Mouse (Mus musculus) neural tube, embryonic 12.5 days (tissue): Measurements from ENCODE around the gene Hexim1. TPM values are rescaled to one million over a fixed set of nuclear protein-coding genes. Genes with fewer than 3 reads are reported as not detected.

Source experiments
- ATAC-seq: fragments of 200-750 bp; cut with Nextera tagmentation; 2 replicates; pipeline ENCODE4 v1.8.0; 2017; ENCODE audit warnings: low read depth, mild to moderate bottlenecking, moderate TSS enrichment, moderate library complexity; ENCODE audit not compliant: low FRiP score
- H3K27ac ChIP-seq: fragments of 300-500 bp; sonication (generic); 2 replicates; pipeline ENCODE4 v1.5.1; 2016
- H3K27me3 ChIP-seq: fragments of 300-500 bp; sonication (generic); replicated peaks from 2 replicates; pipeline ENCODE4 v1.6.1; 2016; ENCODE audit warnings: mild to moderate bottlenecking
- H3K36me3 ChIP-seq: fragments of 300-500 bp; sonication (generic); 2 replicates; pipeline ENCODE4 v1.6.1; 2016; ENCODE audit warnings: mild to moderate bottlenecking
- H3K4me1 ChIP-seq: fragments of 300-500 bp; sonication (generic); 2 replicates; pipeline ENCODE4 v1.6.1; 2016
- H3K4me2 ChIP-seq: fragments of 300-500 bp; sonication (generic); replicated peaks from 2 replicates; pipeline ENCODE4 v1.6.1; 2016; ENCODE audit warnings: mild to moderate bottlenecking
- H3K4me3 ChIP-seq: fragments of 300-500 bp; sonication (generic); 2 replicates; pipeline ENCODE4 v1.5.1; 2016
- H3K9ac ChIP-seq: fragments of 300-500 bp; sonication (generic); 2 replicates; pipeline ENCODE4 v1.6.1; 2016; ENCODE audit warnings: mild to moderate bottlenecking
- H3K9me3 ChIP-seq: fragments of 300-500 bp; sonication (generic); 2 replicates; pipeline ENCODE4 v1.6.1; 2016; ENCODE audit warnings: mild to moderate bottlenecking
- WGBS: fragments of 180-500 bp; shearing (Covaris S2); methylation state at CpG from one replicate; pipeline ENCODE4 v1.1.7; 2016; 5-methylcytosine and 5-hydroxymethylcytosine counted together
- polyA plus RNA-seq: library from polyadenylated mRNA; unstranded; fragments of >200 nt; fragmentation: Nextera tagmentation; extraction: Ambion mirVana; gene quantifications from 2 replicates; pipeline ENCODE4 v1.2.1, GENCODE M21; 2016

Gene Hexim1
- polyA plus RNA-seq, 1 experiment from 2014 or later, result 2.9 TPM

DNA sequence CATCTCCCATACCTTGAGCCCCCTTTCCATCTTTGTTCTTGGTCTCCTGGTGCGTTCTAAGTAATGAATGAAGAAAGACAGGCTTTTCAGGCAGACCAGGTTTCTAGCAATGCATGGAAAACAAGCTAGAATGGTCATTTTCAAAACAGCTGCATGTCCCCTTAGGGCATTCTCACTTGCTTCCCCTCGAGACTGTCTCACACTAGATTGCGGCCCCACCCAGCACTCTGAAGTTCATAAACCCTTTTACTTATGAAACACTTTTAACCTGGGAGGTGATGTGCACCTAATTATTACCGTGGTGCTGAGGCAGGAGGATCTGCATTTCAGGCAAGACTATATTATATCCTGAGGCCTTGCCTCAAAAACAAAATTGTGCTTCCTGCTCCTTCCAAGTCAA lies 2.3 kb upstream of the Hexim1 start:
- WGBS, result 83% methylated on average over 4 of the region's 4 CpGs
- ATAC-seq, result no peak
- Histone ChIP-seq H3K4me1 (peaks cover 26% of the 10 kb centered on the region), H3K27ac (no peak overlapping the region), H3K36me3 (no peaks in the 10 kb centered on the region), H3K9me3 (no peaks in the 10 kb centered on the region), H3K4me3 (no peak overlapping the region), H3K4me2 (0 out of 2 replicates have a peak overlapping the region, but pooled peaks have one; percentile 9), H3K9ac (no peak overlapping the region), H3K27me3 (peaks cover 35% of the 10 kb centered on the region)

DNA sequence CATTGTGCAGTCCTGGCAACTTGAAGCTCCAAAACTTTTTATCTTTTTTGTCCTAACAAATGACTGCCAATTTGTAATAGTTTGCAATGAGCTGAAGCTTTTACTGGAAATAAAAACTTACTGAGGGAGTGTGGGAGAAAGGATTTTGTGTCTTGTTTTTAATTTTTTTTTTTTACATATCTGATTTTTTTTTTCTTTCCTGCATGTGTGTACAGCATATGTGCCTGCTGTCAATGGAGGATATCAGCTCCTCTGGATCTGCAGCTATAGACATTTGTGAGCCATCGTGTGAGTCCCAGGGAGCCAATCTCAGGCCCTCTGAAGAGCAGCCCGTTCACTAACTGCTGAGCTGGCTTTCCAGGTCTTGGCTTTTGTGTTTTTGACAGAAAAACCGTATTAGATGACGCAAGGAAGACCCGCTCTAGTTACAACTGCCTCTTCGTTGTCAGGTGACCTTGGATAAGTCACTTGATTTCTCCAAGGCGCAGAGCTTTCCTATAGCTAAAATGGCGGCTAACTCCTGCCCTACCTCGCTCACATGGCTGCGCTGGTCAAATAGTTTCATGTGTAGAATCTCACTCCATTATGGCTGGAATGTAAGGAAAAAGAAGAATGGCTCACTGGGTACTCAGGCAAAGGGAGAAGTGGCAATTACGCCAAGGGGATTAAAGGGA lies 1.6 kb upstream of the Hexim1 start:
- peak overlapping the region; percentile 79 for H3K9ac ChIP-seq
- no peak overlapping the region for H3K27ac ChIP-seq
- H3K4me2 ChIP-seq, result peak overlapping the region; percentile 76
- H3K4me3 ChIP-seq, result peak overlapping the region; percentile 58
- H3K36me3 ChIP-seq, result no peaks in the 10 kb centered on the region
- H3K27me3 ChIP-seq, result peaks cover 35% of the 10 kb centered on the region
- 89% methylated on average over 11 of the region's 11 CpGs for WGBS
- no peak for ATAC-seq
- H3K9me3 ChIP-seq, result no peaks in the 10 kb centered on the region
- peaks cover 26% of the 10 kb centered on the region for H3K4me1 ChIP-seq

DNA sequence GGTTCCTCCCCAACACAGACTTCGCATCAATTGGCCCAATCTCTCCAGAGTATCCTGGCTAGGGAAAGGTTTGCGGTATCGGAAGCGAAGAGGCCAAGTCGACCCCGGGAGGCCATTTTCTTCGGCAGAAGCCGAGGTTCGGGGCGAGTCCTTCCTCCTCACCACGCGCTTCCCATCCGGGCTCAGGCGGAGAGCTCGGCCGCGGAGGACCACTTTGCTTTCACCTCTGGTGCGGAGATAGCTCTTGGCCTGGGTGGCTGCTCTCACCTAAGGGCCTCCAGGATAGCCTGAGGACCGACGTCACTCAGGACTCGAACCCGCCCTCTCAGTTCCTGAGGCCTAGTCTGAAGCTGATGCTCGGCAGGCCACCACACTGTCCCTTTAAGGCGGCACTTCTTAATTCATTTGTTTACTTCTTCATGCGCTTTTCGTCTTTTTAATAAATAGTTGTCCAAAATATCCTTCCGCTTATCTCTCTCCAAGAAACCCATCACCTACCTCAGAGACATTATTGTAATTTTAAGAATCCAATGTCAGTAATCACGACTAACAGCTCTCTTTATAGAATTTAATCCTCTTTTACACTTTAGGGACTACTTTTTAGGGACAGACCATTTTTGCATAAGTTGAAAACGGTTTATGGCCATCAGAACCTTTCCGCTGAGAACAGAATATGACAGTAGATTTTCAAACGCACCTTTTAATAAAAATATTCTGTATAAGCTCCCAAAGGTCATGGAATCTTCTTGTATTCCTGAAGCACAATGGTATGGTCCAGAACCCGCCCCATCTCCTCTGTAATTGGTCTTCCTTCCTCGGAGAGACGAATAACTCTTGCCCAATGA lies 646 bp upstream of the Hexim1 start:
- Histone ChIP-seq H3K27me3 (peaks cover 35% of the 10 kb centered on the region), H3K36me3 (no peaks in the 10 kb centered on the region), H3K9ac (peak overlapping the region; percentile 79), H3K4me2 (peak overlapping the region; percentile 76), H3K4me3 (peak overlapping the region; percentile 58), H3K4me1 (peaks cover 26% of the 10 kb centered on the region), H3K9me3 (no peaks in the 10 kb centered on the region), H3K27ac (peak overlapping the region; percentile 50; the same call in 1 of the 2 replicates)
- 1% methylated on average over 34 of the region's 34 CpGs for WGBS
- ATAC-seq, result peak; percentile 79

DNA sequence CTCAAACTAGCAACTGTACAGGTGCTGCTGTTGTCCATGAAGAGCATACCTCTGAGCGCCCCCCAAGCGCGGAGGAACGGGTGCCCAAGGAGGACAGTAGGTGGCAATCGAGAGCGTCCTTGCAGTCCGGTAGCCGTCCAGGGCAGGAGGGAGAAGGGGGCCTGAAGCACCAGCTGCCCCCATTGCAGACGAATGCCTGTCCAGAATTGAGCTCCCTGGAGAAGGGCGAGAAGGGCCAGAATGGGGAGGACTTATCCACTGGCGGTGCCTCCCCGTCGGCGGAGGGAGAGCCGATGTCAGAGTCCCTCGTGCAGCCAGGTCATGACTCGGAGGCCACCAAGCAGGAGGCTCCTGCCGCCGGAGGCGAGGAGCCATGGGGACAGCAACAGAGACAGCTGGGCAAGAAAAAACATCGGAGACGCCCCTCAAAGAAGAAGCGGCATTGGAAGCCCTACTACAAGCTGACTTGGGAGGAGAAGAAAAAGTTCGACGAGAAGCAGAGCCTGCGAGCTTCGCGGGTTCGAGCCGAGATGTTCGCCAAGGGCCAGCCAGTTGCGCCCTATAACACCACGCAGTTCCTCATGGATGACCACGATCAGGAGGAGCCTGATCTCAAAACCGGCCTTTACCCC lies 1.0 kb downstream of the Hexim1 start:
- Histone ChIP-seq H3K27me3 (peaks cover 19% of the 10 kb centered on the region), H3K4me1 (peaks cover 17% of the 10 kb centered on the region; the same call in 1 of the 2 replicates), H3K36me3 (no peaks in the 10 kb centered on the region), H3K9me3 (no peaks in the 10 kb centered on the region), H3K4me3 (peak overlapping the region; percentile 58), H3K4me2 (peak overlapping the region; percentile 76), H3K9ac (peak overlapping the region; percentile 59), H3K27ac (no peak overlapping the region)
- WGBS, result under 1% methylated on average over 35 of the region's 35 CpGs
- peak; percentile 46 for ATAC-seq

DNA sequence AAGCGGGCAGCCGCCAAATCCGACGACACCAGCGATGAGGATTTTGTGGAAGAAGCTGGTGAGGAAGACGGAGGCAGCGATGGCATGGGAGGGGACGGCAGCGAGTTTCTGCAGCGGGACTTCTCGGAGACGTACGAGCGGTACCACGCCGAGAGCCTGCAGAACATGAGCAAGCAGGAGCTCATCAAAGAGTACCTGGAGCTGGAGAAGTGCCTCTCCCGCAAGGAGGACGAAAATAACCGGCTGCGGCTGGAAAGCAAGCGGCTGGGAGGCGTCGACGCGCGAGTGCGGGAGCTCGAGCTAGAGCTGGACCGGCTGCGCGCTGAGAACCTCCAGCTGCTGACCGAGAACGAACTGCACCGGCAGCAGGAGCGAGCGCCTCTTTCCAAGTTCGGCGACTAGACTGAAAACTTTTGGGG lies 1.6 kb downstream of the Hexim1 start:
- WGBS, result under 1% methylated on average over 38 of the region's 38 CpGs
- Histone ChIP-seq H3K27ac (no peak overlapping the region), H3K4me1 (peaks cover 12% of the 10 kb centered on the region; the same call in 1 of the 2 replicates), H3K36me3 (no peaks in the 10 kb centered on the region), H3K4me2 (peak overlapping the region; percentile 76), H3K4me3 (peak overlapping the region; percentile 58), H3K9me3 (no peaks in the 10 kb centered on the region), H3K27me3 (peaks cover 13% of the 10 kb centered on the region), H3K9ac (peak overlapping the region; percentile 59)
- ATAC-seq, result no peak

DNA sequence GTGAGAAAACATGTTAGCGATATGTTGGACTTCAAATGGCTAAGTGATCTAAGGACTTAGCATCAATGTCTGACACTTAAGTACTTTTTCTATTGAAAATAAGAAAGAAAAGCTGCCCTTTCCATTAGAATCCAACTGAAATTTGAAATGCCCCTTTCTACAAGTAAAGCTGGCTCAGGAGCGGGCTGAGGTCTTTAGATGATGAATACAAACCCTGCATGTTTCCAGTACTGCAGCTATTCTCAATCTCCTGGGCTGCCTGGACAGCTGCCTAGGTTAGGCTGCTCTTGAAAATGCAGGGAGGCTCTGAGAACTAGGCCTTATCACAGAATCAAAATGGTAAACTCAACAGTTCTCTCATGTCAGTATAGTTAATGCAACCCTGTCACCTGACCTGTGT lies 2.8 kb downstream of the Hexim1 start:
- no peak overlapping the region for H3K4me3 ChIP-seq
- no peaks in the 10 kb centered on the region for H3K9me3 ChIP-seq
- H3K27me3 ChIP-seq, result peaks cover under 1% of the 10 kb centered on the region; the same call in 1 of the 2 replicates
- H3K9ac ChIP-seq, result no peak overlapping the region
- no peaks in the 10 kb centered on the region for H3K36me3 ChIP-seq
- 93% methylated on average over 2 of the region's 2 CpGs for WGBS
- peak overlapping the region; percentile 76 for H3K4me2 ChIP-seq
- H3K27ac ChIP-seq, result no peak overlapping the region
- H3K4me1 ChIP-seq, result peaks cover 12% of the 10 kb centered on the region; the same call in 1 of the 2 replicates
- ATAC-seq, result no peak

DNA sequence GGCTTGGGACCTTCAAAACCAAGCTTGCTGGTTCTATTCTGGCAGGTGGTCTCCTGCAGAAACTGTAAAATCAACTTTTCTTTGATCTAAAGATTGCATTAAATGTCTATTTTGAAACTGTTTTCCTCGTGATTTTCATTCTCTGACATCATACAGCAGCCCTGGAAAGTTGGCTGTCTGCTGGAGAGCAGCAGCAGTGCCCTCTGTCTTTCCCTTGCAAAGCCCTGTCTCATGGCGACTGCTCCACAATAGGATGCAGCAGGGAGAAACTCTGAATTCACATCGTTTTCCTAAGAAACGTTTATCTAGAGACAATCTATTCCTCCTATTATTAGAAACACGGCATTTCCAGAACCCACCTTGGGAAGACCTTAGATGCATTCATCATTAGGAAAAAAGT lies 3.6 kb downstream of the Hexim1 start:
- Histone ChIP-seq H3K4me3 (no peak overlapping the region), H3K9me3 (no peaks in the 10 kb centered on the region), H3K27me3 (no peaks in the 10 kb centered on the region), H3K9ac (no peak overlapping the region), H3K27ac (no peak overlapping the region), H3K36me3 (no peaks in the 10 kb centered on the region), H3K4me1 (peaks cover 9% of the 10 kb centered on the region; the same call in 1 of the 2 replicates), H3K4me2 (no peak overlapping the region)
- WGBS, result 61% methylated on average over 5 of the region's 5 CpGs
- ATAC-seq, result no peak

DNA sequence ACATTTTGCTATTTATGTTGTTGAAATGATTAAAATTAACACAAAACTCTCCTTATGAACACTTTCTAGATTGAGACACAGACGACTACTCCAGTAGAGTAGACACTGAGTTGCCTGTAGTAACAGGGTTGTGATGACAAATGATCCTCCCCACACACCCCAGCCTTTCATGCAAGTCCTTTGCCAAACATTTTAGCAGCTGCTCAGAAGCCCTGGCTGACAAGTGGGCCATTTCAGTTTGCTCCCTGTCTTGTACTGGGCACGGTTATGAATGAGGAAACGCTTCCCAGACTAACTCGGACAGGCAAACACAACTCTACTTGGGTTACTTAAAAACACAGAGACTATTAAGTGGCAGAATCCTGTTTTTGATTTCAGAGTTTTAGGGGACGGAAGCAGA lies 4.3 kb downstream of the Hexim1 start:
- H3K4me1 ChIP-seq, result peaks cover 5% of the 10 kb centered on the region; the same call in 1 of the 2 replicates
- no peaks in the 10 kb centered on the region for H3K36me3 ChIP-seq
- ATAC-seq, result no peak
- 81% methylated on average over 5 of the region's 5 CpGs for WGBS
- H3K27me3 ChIP-seq, result no peaks in the 10 kb centered on the region
- no peak overlapping the region for H3K9ac ChIP-seq
- H3K9me3 ChIP-seq, result no peaks in the 10 kb centered on the region
- no peak overlapping the region for H3K27ac ChIP-seq
- no peak overlapping the region for H3K4me2 ChIP-seq
- no peak overlapping the region for H3K4me3 ChIP-seq

DNA sequence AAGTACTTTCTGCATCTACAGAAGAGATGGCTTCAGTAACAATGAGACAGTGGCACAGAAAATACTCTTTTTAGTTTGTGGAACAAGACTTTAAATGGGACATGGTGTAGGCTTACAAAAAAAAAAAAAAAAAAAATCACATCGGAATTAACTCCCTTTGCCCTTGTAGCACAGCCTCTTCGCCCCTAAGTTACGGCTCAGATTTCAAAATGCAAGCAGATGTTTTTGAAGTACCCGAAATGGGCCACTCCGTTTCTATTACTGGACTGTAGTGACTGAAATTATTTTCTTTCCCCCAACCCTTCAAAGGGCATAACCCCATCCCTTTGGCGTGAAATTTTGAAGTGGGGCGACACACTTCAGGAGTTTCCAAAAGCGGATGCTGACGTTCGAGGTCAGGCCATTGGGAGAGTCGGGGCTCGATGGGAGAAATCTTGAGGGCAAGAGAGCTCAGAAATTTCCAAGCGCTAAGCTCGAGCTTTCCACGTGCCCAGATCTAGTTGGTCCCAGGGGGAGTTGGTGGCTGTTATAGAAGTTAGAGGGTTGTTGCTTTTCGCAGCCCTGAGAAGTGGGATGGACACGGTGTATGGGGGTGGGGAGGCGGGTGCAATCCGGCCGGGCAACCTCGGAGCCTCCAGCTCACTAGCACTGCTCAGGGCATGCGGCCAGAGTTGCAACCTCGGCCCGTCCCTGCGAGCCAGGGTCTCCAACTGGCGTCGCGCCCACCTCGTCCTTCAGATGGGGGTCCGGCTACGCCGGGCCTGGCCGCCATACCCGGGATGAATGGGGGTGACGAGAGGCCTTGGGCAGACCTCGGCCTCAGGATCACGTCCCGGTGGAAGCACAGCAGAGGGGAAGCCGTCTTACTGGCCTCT lies 15.9 kb downstream of the Hexim1 start, which contains the start of gene Hexim2:
TSS of gene Hexim2 (plus strand) at position 729 of the 875 bp plus-strand sequence.
- peak; percentile 68 for ATAC-seq
- peak within 1 kb of the TSS; percentile 86 for H3K4me3 ChIP-seq
- under 1% methylated on average over 39 of the region's 39 CpGs for WGBS

DNA sequence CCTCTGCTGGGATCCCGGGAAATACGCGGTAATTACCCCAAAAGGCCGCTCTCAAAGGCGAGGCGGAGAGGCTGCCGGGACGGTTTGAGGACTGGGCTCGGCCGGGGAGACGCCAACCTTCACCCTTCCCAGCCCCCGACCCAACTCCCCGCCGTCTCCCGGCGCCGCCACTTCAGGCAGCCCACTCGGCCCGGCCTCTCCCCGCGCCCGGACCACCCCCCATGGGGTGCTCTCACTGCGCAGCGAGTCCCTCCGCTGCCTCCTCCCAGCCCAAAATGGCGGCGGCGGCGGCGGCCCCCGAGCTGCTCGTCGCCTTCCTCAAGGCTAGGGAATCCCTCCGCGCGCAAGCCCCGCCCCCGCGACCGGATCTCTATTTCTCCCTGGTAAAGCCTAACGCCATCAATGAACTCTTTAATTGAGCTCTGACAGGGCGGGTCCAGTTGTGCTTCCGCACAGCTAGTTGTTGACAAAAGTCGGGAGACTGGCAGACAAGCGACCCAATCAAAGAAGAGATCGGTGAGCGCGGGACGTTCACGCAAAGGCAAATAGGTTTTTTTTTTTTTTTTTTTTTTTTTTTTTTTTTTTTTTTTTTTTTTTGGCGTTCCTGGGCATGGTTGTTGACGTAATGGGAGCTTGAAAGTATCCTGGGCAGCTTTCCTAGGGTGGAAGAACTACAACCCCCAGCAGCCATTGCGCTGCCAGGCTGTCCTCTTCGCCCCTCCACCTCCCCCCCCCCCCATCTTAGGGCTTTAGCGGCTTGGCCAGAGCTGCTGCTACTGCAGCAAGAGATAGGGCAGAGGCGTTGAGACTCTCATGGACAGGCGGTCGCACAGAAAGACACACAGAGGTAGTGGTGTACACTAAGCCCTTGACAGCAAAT lies 16.8 kb downstream of the Hexim1 start:
- H3K36me3 ChIP-seq, result no peaks in the 10 kb centered on the region
- peaks cover 20% of the 10 kb centered on the region for H3K4me1 ChIP-seq
- H3K4me3 ChIP-seq, result peak overlapping the region; percentile 86
- no peaks in the 10 kb centered on the region for H3K27me3 ChIP-seq
- WGBS, result under 1% methylated on average over 58 of the region's 58 CpGs
- H3K27ac ChIP-seq, result peak overlapping the region; percentile 87
- peak overlapping the region; percentile 95 for H3K9ac ChIP-seq
- no peaks in the 10 kb centered on the region for H3K9me3 ChIP-seq
- peak overlapping the region; percentile 60 for H3K4me2 ChIP-seq
- peak; percentile 94 for ATAC-seq

More for the DNA sequence above, 15.9 kb downstream of the Hexim1 start, which contains the start of gene Hexim2:
- no peaks in the 10 kb centered on the region for H3K9me3 ChIP-seq
- H3K4me1 ChIP-seq, result peaks cover 20% of the 10 kb centered on the region
- no peaks in the 10 kb centered on the region for H3K36me3 ChIP-seq
- peak within 1 kb of the TSS; percentile 87 for H3K27ac ChIP-seq
- peak within 1 kb of the TSS; percentile 95 for H3K9ac ChIP-seq
- no peaks in the 10 kb centered on the region for H3K27me3 ChIP-seq
- peak within 1 kb of the TSS; percentile 60 for H3K4me2 ChIP-seq
